Mouse (Mus musculus): ENCODE data around the gene Sval3. TPM values are rescaled to one million over a fixed set of nuclear protein-coding genes. Genes with fewer than 3 reads are reported as not detected.

Gene Sval3
- not detected in 2 replicates for polyA plus RNA-seq (2015; fragmentation: Nextera tagmentation; extraction: Ambion mirVana)

DNA sequence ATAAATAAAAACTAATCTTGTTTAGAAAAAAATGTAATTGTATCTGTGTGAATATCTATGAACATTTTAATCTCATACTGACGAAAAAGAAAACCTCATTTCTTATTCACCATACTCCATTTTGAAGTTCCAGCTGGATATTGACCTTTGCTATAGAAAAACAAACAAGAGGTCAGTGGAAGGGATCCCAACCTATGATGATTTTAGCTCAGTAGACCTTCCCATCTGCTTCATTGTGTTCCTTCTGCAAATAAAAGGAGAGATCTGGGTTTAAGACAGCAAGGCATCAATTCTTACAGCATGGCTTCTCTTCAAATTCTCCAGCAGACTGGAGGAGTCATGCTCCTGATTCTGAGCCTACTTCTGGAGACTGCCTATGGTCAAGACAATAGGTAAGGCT is at the start of gene Sval3:
TSS of gene Sval3 (plus strand) at position 301 of the 400 bp plus-strand sequence.
- Histone ChIP-seq H3K36me3 (no peaks in the 10 kb centered on the region), H3K4me2 (no peak within 1 kb of the TSS), H3K27ac (no peak within 1 kb of the TSS), H3K4me3 (no peak within 1 kb of the TSS), H3K9me3 (no peaks in the 10 kb centered on the region), H3K27me3 (no peaks in the 10 kb centered on the region), H3K9ac (no peak within 1 kb of the TSS), H3K4me1 (no peaks in the 10 kb centered on the region)
- no peak for ATAC-seq (ENCODE audit: borderline replicate concordance, extremely low read depth, low FRiP score, low TSS enrichment)
- 66% methylated on average over 1 of the region's 1 CpGs for WGBS

GRCm38 (mm10) chr6:41951330-41951729 is 16.6 kb upstream of the Sval3 start, which contains the start of gene Sval1:
TSS of gene Sval1 (plus strand) at chr6:41951630.
- no peaks in the 10 kb centered on the region for H3K27me3 ChIP-seq
- H3K4me1 ChIP-seq = no peaks in the 10 kb centered on the region
- H3K27ac ChIP-seq = no peak within 1 kb of the TSS
- H3K9ac ChIP-seq = no peak within 1 kb of the TSS
- ATAC-seq (ENCODE audit: borderline replicate concordance, extremely low read depth, low FRiP score, low TSS enrichment) = no peak
- no peak within 1 kb of the TSS for H3K4me3 ChIP-seq
- 73% methylated on average over 1 of the region's 1 CpGs for WGBS
- H3K4me2 ChIP-seq = no peak within 1 kb of the TSS
- H3K36me3 ChIP-seq = no peaks in the 10 kb centered on the region
- no peaks in the 10 kb centered on the region for H3K9me3 ChIP-seq

Other genes with a start within 250 kb of the Sval3 start
- gene Olfr459, start 193.0 kb upstream of the Sval3 start, polyA plus RNA-seq (2015; fragmentation: Nextera tagmentation; extraction: Ambion mirVana) = not detected in 2 replicates
- gene Pip, start 120.6 kb upstream of the Sval3 start, polyA plus RNA-seq (2015; fragmentation: Nextera tagmentation; extraction: Ambion mirVana) = not detected in 2 replicates
- gene Sval2, start 115.2 kb upstream of the Sval3 start, polyA plus RNA-seq (2015; fragmentation: Nextera tagmentation; extraction: Ambion mirVana) = not detected in 2 replicates
- not detected in 2 replicates for gene Sval1, start 16.5 kb upstream of the Sval3 start, polyA plus RNA-seq (2015; fragmentation: Nextera tagmentation; extraction: Ambion mirVana)
- not detected in 2 replicates for gene Sva, start 70.3 kb downstream of the Sval3 start, polyA plus RNA-seq (2015; fragmentation: Nextera tagmentation; extraction: Ambion mirVana)
- gene Tas2r139, start 172.8 kb downstream of the Sval3 start, polyA plus RNA-seq (2015; fragmentation: Nextera tagmentation; extraction: Ambion mirVana) = not detected in 2 replicates
- gene Tas2r144, start 247.2 kb downstream of the Sval3 start, polyA plus RNA-seq (2015; fragmentation: Nextera tagmentation; extraction: Ambion mirVana) = not detected in 2 replicates

Measured in lung, embryonic 15.5 days (tissue).